Mouse (Mus musculus) testis, postnatal 14 days (tissue): ENCODE measurements around the gene G6pdx.

Experiments
- DNase-seq: peaks from one replicate; pipeline ENCODE4 v3.0.0; 2021; ENCODE audit warnings: low spot score

G6pdx gene

GRCm38 (mm10) chrX:74428826-74429276 lies at the start of gene G6pdx:
G6pdx (minus strand) TSS chrX:74429194.
- peak; percentile 86 for DNase-seq

DNA sequence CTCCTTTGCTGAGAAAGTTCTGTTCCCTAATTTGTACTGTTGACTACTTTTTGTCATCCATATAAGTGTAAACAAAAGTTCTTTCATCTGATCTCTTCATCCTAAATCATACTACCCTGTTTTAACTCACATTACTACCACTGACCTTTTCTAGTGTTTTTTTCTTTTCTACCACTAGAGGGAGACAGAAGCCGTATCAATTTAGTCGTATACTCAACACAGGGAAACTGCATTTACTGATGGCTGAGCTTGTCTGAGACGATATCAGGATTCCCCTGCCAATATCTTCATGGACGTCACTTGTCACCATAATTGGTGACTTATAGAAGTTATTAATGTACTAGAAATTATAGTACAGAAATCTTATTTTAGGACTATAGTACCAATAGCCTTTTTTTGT lies 23.8 kb upstream of the G6pdx start:
- DNase-seq, result no peak

GRCm38 (mm10) chrX:74451157-74451912 lies 22.3 kb upstream of the G6pdx start:
- no peak for DNase-seq

DNA sequence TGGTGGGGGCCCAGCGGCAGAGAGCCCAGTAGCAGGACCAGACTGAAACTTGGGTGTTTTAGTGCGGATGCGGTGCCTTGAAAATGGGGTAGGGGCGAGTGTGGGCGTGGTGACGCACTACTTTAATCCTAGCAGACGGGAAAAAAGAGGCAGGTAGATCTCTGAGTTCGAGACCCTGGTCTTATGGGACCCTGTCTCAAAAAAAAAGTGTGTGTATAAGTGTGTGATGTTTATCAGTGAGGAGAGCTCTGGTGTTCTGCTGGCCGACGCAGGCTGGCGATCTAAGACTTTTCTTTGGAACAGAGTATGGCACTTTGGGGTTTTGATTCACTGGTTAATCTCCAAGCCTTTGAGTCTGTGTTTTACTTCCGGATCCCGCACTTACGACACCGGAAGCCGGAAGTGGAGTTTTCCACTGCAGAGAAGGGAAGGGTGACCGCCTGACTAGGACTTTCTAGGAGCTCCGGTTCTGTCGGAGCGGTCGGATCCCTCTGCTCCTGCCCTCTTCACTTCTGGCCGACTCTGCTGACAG lies 362 bp upstream of the G6pdx start:
- DNase-seq, result peak; percentile 73

DNA sequence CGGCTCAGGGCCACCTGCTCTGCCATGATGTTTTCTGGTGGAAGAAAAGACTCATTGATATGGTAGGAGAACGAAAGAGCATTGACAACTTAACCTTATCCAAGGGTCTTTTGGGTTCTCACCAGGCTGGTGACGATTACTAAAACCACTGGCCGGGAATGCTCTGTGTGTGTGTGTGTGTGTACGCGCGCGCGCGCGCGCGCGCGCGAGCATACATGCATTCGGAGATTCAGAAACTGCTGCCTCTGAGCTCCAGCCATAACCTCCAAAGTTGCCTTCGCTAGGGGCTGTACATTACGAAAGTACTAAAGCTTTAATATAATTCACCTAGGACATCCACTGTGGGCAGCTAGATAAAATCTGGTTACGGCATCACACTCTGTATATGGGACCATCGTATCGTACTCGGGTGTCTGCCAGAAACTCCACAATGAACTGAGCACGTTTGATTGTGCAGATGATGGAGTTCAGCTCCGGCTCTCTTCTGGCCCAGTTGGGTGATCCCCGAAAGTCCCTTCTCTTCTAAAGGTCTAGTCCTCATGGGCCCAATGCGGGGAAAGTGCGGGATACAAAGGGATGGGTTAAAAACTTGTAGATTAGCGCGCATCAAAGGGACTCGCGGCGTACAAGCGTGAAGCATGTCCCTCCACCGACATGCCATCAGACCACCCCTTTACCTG lies 708 bp downstream of the G6pdx start:
- DNase-seq, result no peak

DNA sequence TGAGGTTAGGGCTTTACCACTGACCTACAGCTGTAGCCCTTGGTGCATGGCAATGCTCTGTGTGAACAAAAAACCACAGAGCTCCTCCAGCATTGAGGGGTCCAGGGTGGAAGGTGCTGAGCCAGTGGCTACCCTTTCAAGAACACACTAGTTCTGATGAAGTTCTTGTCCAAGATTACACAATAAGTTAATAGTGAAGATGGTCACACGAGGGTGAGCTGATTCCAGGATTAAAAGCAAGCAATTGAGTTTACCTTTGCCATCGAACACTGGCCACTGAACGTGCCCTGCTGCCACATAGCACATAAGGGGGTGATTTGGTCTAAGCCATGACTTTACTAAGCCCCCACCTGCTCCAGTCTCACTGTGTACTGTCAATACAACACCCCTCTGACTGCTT lies 1.9 kb downstream of the G6pdx start:
- DNase-seq, result no peak

DNA sequence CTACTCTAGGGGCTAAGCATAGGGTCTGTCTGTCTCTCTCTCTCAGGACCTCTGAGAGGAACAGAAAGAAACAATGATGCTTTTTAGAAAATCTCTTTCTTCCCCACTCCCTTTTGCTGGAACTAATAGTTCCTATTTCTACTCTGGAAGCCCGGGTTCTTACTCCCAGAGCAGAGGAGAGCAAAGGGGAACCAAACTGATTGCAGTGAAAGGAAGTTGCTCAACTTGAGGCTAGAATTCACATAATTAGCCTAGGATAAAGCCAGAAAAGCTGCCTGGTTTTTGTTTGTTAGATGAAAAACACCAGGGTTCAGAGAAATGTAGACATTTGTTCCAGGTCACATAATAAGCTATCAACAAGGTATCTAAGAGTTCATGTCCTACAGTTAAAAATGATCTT lies 2.7 kb downstream of the G6pdx start:
- DNase-seq, result no peak

GRCm38 (mm10) chrX:74425195-74425594 lies 3.8 kb downstream of the G6pdx start:
- peak; percentile 27 for DNase-seq

DNA sequence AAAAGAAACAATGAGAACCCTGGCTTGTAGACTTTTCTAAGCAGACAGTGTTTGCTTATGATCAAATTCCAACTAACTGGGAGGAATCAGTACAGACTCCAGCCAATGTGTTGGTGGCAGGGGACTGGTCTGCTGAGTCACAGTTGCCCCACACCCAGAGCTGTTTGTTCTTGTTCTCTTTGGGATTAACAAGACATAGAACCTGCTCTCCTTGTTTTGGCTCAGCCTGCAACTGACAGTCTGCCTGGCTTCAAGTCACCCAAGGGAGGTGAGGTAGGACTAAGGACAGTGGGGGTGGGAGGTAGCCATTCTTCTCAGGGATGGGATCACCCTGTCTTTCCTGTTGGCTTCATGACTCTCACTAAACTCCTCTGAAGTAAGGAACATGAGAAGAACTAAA lies 4.6 kb downstream of the G6pdx start:
- no peak for DNase-seq

DNA sequence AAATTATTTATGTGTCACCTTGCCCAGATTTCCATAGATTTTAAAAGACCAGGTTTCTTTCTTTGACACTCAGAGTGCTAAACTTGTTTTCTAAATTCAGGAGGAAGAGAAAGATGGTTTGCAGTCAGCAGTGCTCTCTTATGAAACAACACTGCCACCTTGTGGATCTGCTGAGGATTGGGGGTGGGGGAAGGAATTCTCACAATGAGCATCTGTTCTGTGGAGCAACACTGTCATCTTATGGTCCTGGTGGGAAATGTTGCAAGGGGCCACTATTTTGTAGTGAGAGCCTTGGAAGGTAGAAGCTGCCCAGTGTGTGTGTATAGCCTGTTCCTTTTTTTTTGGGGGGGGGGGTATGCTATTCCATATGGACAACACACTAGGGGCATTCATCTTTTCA lies 15.6 kb downstream of the G6pdx start:
- peak; percentile 15 for DNase-seq

DNA sequence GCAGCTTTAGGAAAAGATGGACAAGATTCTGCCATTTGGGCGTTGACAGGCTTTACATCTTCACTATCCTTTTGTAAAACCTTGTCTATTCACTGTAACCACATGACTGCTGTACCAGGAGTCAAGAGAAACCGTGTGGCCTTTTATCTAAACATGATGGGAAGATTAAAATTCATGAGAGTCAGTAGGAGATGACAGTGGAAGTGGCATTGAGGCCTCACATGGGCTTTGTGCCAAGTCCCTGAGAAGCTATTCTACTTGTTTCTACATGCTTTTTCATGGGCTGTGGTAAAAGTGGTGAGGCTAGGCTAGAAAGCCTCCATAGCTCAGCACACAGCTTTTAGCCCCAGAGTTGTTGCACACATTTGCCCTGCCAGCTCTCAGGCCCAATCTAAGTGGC lies 20.7 kb downstream of the G6pdx start:
- no peak for DNase-seq

DNA sequence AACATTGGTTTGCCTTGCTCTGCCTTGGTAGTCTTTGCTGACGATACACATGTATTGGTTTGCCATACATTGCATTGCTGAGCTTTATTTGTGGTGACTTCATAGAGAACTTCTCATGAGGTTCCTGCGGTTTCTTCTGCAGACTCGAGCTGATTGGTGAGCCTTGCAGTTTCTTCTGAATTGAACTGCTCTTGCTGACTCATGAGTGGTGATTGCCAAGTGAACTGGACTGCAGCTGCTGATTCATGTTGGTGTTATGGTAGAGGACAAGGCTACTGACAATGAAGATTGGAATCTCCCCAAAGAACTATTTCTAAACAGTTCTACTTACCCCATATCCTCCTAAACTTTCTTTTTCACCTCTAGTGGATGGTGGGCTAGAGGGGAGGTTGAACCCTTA lies 28.9 kb downstream of the G6pdx start:
- no peak for DNase-seq

DNA sequence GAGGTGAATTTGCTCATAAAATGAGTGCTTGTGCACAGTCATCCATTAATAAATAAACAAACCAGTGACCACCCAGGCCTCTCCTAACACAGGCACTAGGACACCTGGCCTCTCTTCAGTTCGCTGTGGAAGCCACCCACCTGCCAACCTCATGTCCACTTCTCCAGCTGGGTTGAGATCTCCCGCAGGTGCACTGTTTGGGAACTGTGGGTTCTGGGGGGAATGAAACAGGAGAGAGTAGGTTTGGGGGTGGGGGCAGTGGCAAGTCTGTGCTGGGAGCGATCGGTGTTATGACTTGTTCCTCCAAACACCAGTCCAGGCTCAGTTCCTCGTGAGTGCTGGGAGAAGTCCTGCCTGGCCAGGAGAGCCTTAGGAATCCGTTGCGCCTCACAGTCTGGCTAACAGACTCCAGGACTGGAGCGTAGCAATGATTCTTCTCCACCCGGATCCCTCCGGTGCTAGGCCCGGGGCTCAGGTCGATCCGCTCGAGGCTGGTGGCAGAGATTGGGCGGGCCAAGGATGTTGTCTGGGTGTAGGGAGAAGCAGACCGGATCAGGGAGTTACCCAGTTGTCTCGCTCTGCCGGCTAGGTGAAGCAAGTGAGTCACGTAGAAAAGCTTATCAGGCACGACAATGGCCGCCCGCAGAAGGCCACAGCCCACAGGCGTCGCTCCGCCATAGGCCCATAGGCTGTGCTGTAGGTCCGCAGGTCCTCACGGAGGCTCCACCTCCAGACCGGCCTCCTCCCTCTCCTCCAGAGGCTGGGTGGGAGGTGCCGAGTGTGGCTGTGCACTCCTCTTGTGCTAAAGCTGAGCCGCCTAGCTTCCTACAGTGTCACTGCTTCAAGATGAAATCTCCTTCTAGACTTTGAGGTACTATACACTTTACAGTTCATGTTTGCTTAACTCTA lies 36.2 kb downstream of the G6pdx start, which contains the start of the genes Fam3a and Ikbkg:
Gene Fam3a (minus strand): TSS at position 738 of the 909 bp plus-strand sequence.
Gene Ikbkg (plus strand): TSS at position 756 of the 909 bp plus-strand sequence.
- DNase-seq, result peak; percentile 80

DNA sequence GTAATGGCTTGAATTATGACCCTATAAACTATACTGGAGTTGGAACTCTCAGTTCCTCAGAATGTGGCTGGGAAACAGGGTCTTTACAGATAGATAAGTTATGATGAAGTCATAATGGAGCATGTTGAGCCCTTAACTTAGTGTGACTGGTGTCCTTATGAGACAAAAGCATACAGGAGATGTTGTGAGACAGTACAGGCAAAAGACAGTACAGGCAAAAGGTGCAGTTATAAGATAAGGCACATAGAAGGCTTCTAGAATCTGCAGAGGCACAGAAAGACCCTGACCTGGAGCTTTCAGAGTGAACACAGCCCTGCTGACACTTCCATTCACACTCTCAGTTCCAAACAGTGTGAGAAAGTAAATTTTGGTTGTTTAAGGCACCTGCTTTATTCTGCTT lies 40.8 kb downstream of the G6pdx start:
- no peak for DNase-seq

DNA sequence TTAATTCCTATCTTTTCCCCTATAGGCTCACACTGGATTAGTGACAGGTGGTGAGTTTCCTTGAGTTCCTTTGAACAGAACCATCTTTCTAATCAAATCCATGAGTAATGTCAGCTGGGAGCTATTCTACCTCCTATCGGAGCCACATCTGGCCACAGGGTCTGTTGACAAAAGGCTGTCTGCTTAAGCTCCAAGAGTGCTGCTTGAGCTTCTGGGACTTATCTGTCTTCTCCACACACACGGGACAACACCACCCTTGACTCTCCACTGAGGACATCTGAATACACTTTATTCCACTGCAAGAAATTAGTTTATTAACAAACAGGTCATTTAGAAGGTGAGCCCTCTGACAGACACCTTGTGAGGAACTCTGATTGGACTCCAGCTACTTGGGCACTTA lies 44.5 kb downstream of the G6pdx start:
- DNase-seq, result no peak

DNA sequence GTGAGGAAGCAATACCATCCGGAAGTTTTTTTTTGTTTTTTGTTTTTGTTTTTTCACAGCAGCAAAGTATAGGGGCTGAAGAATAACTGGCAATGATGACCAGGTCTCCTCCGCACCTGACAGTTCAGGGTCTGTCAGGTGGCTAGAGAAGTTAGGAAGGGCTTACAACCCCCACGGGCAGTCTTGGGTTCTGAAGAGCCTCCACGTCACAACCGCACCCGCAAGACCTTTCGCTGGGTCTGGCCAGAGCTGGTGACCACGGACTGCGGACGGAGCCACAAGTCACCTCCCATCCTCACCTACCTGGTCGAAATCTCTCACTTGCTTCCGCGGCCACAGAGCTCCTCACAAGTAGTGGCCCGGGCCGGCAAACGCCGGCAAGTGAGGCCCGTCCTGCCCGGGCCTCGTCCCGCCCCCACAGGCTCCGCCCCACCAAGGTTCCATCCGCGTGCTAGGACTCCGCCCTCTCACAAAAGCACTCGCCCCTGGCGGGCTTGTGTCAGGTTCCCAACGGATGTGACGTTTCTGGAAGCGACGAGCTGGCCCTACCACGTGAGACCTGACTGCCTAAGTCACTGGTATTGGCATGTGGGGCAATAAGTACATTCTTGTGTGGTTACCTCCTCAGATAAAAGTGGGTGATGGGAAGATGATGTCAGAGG lies 56.0 kb downstream of the G6pdx start, which contains the start of the genes Ubl4a and Slc10a3:
Gene Ubl4a (minus strand): TSS at position 331 of the 662 bp plus-strand sequence.
Gene Slc10a3 (minus strand): TSS at position 462 of the 662 bp plus-strand sequence.
- DNase-seq, result peak; percentile 86

GRCm38 (mm10) chrX:74368209-74368909 lies 60.6 kb downstream of the G6pdx start:
- DNase-seq, result peak; percentile 73

GRCm38 (mm10) chrX:74367512-74367911 lies 61.5 kb downstream of the G6pdx start:
- DNase-seq, result no peak
